ENCODE assay signal across 26 mouse cellular contexts in genomic region chr7:144753657-144754031, GRCm38 (mm10). TPM values are rescaled to one million over a fixed set of nuclear protein-coding genes. Genes with fewer than 3 reads are reported as not detected.
A peak's percentile ranks its signal among the peaks of the same experiment; 100 is the strongest.
DNase-seq lines count a peak whose midpoint lies in the region; ATAC-seq and TF ChIP-seq lines count a peak whose summit lies in the region.
"Had no signal": no experiment of that assay in that cellular context is flagged by ENCODE, and none has a peak within 500 bp of the region (broad histone marks: within the 10 kb centered on the region; RNA-seq: fewer than 3 reads in every experiment).

No protein-coding gene starts in this region.

- H3K9me3 ChIP-seq in lung, embryonic 15.5 days, result no peaks in the 10 kb centered on the region
- H3K9me3 ChIP-seq in intestine, embryonic 15.5 days, result no peaks in the 10 kb centered on the region
- no peaks in the 10 kb centered on the region for H3K9me3 ChIP-seq in stomach, embryonic 16.5 days (replicated peaks; ENCODE audit: control insufficient read depth, low read length)
- H3K9me3 ChIP-seq: forebrain, embryonic 15.5 days; G1E; midbrain, embryonic 12.5 days; neural tube, embryonic 13.5 days had no signal

- no peaks in the 10 kb centered on the region for H3K27me3 ChIP-seq in lung, embryonic 15.5 days
- H3K27me3 ChIP-seq in intestine, embryonic 15.5 days (replicated peaks), result no peaks in the 10 kb centered on the region
- no peaks in the 10 kb centered on the region for H3K27me3 ChIP-seq in stomach, embryonic 16.5 days (ENCODE audit: control insufficient read depth, insufficient read depth, low read length)
- H3K27me3 ChIP-seq: forebrain, embryonic 15.5 days; neural tube, embryonic 13.5 days had no signal

- TF ChIP-seq CTCF in gastrocnemius, adult 2 months (IDR thresholded peaks at IDR 0.05), result no peak

- H3K9ac ChIP-seq in lung, embryonic 15.5 days, result no peak overlapping the region
- no peak overlapping the region for H3K9ac ChIP-seq in intestine, embryonic 15.5 days
- H3K9ac ChIP-seq in stomach, embryonic 16.5 days (ENCODE audit: low read length), result peak overlapping the region; percentile 3; the same call in 1 of the 2 replicates
- H3K9ac ChIP-seq: forebrain, embryonic 15.5 days; hindbrain, embryonic 14.5 days; midbrain, embryonic 12.5 days; neural tube, embryonic 13.5 days had no signal

- 75% methylated on average over 9 of the region's 9 CpGs for WGBS in lung, embryonic 15.5 days
- WGBS in intestine, embryonic 15.5 days, result 58% methylated on average over 9 of the region's 9 CpGs
- WGBS in stomach, embryonic 16.5 days, result 55% methylated on average over 9 of the region's 9 CpGs

- no peak for DNase-seq in gastrocnemius, adult 2 months
- DNase-seq in gastrocnemius, adult 8-10 months (ENCODE audit: low spot score in 2 of 2), result no peak
- DNase-seq in lung, postnatal 36 days, result no peak
- no peak for DNase-seq in liver
- no peak for DNase-seq in frontal cortex, postnatal 25 days (ENCODE audit: low spot score in 2 of 2)
- DNase-seq: adrenal gland, adult 8-10 months; cerebellum, adult 2 months; cerebellum, postnatal 14 days; gastrocnemius, postnatal 14 days; heart, postnatal 36 days; kidney, adult 9 months; kidney, postnatal 14 days; layer of hippocampus, adult 9-11 months; thymus, postnatal 14 days had no signal

- intact Hi-C loops in gastrocnemius, adult 2 months (cut with DNase I), result no loop called here

- no peak overlapping the region for H3K4me3 ChIP-seq in gastrocnemius, adult 2 months
- no peak overlapping the region for H3K4me3 ChIP-seq in lung, embryonic 15.5 days
- no peak overlapping the region for H3K4me3 ChIP-seq in intestine, embryonic 15.5 days (replicated peaks)
- no peak overlapping the region for H3K4me3 ChIP-seq in stomach, embryonic 16.5 days (replicated peaks; ENCODE audit: low read length)
- H3K4me3 ChIP-seq: forebrain, embryonic 15.5 days; midbrain, embryonic 12.5 days; neural tube, embryonic 13.5 days had no signal

- H3K4me1 ChIP-seq in lung, embryonic 15.5 days, result peaks cover 42% of the 10 kb centered on the region
- peaks cover 26% of the 10 kb centered on the region for H3K4me1 ChIP-seq in intestine, embryonic 15.5 days (replicated peaks)
- H3K4me1 ChIP-seq in stomach, embryonic 16.5 days (ENCODE audit: control insufficient read depth, insufficient read depth, low read length), result peaks cover 33% of the 10 kb centered on the region
- H3K4me1 ChIP-seq: forebrain, embryonic 15.5 days; midbrain, embryonic 12.5 days; neural tube, embryonic 13.5 days had no signal

- no peak overlapping the region for H3K4me2 ChIP-seq in lung, embryonic 15.5 days
- peak overlapping the region; percentile 14; the same call in 1 of the 2 replicates for H3K4me2 ChIP-seq in intestine, embryonic 15.5 days (replicated peaks)
- no peak overlapping the region for H3K4me2 ChIP-seq in stomach, embryonic 16.5 days (ENCODE audit: low read depth, low read length)
- H3K4me2 ChIP-seq: forebrain, embryonic 15.5 days; heart, embryonic 11.5 days; hindbrain, embryonic 14.5 days; liver, embryonic 11.5 days; midbrain, embryonic 12.5 days; neural tube, embryonic 13.5 days had no signal

- no peaks in the 10 kb centered on the region for H3K36me3 ChIP-seq in lung, embryonic 15.5 days
- H3K36me3 ChIP-seq in intestine, embryonic 15.5 days, result no peaks in the 10 kb centered on the region
- no peaks in the 10 kb centered on the region for H3K36me3 ChIP-seq in stomach, embryonic 16.5 days (ENCODE audit: control insufficient read depth, insufficient read depth, low read length)
- H3K36me3 ChIP-seq: forebrain, embryonic 15.5 days; midbrain, embryonic 12.5 days; neural tube, embryonic 13.5 days had no signal

- peak overlapping the region; percentile 56; the same call in 1 of the 2 replicates for H3K27ac ChIP-seq in gastrocnemius, adult 2 months
- H3K27ac ChIP-seq in lung, embryonic 15.5 days, result peak overlapping the region; percentile 59
- H3K27ac ChIP-seq in intestine, embryonic 15.5 days, result peak overlapping the region; percentile 67
- H3K27ac ChIP-seq in stomach, embryonic 16.5 days (ENCODE audit: low read length), result peak overlapping the region; percentile 64
- H3K27ac ChIP-seq: forebrain, embryonic 15.5 days; hindbrain, embryonic 14.5 days; midbrain, embryonic 12.5 days; neural tube, embryonic 13.5 days had no signal

- ATAC-seq in lung, embryonic 15.5 days (ENCODE audit: borderline replicate concordance, extremely low read depth, low FRiP score, low TSS enrichment), result peak; percentile 6; the same call in 1 of the 2 replicates
- peak; percentile 21 for ATAC-seq in intestine, embryonic 15.5 days
- peak; percentile 14; the same call in 1 of the 2 replicates for ATAC-seq in stomach, embryonic 16.5 days (ENCODE audit: insufficient read depth, low FRiP score)
- ATAC-seq: forebrain, embryonic 15.5 days had no signal

RNA-seq across cellular contexts. Expression of gene Ano1, which starts 1.9 kb away (rescaled TPM):
- 1 to 10 TPM; 2.9 to 3.7 TPM for total RNA-seq in gastrocnemius, adult 2 months (2021)
- 1 to 10 TPM; 1.1 to 2.7 (median 1.9) TPM for total RNA-seq in gastrocnemius, adult 8-10 months (2022)
- 76.2 and 90.2 TPM in 2 replicates for polyA plus RNA-seq in lung, embryonic 15.5 days (2015; fragmentation: Nextera tagmentation; extraction: Ambion mirVana)
- polyA plus RNA-seq in intestine, embryonic 15.5 days (2015; fragmentation: Nextera tagmentation; extraction: Ambion mirVana), result 23.6 and 27.8 TPM in 2 replicates
- polyA plus RNA-seq in stomach, embryonic 16.5 days (2015; fragmentation: Nextera tagmentation; extraction: Ambion mirVana), result 60.9 and 70.2 TPM in 2 replicates
- total RNA-seq: granulocyte monocyte progenitor cell, adult 5-6 weeks; megakaryocyte, adult 5-6 weeks had no signal
